Mouse (Mus musculus): ENCODE measurements at regions not wholly inside any gene's neighbourhood (a gene's known extent, or its start where the extent isn't known, plus 50 kb on each side); places are given as distances from the start of the nearest gene placed in this dataset.

GRCm38 (mm10) chr8:34562278-34562677 lies 450.7 kb upstream of the Gm10131 start:
- no peak for DNase-seq (ENCODE audit: low spot score in 2 of 2)

DNA sequence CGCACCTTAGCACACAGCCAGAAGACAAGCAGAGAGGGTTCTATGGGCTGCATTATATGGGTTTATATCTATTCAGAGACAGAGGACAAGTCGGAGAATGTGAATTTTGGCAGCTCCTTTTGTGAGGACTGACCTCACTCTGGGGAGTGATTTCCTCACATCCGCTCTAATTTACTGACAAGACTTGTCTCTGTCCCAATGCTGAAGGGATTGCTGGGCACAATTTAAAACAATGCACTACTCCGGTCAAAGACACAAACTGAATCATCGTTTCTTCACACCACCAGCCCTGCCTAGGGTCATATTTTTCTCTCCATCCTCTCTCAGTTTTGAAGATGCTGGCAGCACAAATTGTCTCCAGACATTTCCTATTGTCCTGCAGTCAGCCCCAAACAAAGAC lies 438.2 kb upstream of the Gm10131 start:
- no peak for DNase-seq (ENCODE audit: low spot score in 2 of 2)

GRCm38 (mm10) chr8:34546815-34547214 lies 435.3 kb upstream of the Gm10131 start:
- DNase-seq (ENCODE audit: low spot score in 2 of 2) = no peak

DNA sequence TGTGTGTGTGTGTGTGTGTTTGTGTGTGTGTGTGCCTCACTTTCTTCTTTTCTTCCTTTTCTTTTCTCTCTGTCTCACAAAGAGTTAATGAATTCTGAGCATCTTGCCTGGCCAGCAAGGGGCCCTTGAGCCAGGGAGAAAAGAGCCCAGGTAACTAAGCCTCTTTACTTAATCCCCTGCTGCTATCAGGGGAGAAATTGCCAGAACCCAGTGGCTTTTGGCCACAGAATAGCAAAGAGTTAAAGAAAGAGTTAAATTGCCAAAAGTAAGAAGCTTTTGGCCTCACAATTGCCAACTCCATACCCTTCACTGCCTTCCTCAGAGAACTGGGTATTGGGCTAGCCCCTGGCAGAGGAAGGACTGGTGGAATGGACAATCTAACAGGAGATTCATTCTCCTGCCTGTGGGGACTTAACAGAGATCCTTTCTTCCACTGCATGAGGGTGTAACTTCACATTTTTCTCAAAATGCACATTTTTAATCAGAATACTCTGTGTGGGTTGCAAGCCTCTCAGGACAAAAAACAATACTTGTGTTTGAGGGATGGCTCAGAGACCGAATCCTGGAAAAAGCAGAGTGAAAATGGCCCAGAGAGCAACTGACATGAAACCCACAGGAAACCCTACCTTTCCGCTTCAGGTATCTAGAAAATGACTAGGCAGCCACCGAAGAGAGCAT lies 431.0 kb upstream of the Gm10131 start:
- no peak for DNase-seq (ENCODE audit: low spot score in 2 of 2)

- no peak for DNase-seq (ENCODE audit: low spot score in 2 of 2)
Measured at GRCm38 (mm10) chr8:34539232-34539631, 427.7 kb upstream of the Gm10131 start.

GRCm38 (mm10) chr8:34535434-34535833 lies 423.9 kb upstream of the Gm10131 start:
- no peak for DNase-seq (ENCODE audit: low spot score in 2 of 2)

DNA sequence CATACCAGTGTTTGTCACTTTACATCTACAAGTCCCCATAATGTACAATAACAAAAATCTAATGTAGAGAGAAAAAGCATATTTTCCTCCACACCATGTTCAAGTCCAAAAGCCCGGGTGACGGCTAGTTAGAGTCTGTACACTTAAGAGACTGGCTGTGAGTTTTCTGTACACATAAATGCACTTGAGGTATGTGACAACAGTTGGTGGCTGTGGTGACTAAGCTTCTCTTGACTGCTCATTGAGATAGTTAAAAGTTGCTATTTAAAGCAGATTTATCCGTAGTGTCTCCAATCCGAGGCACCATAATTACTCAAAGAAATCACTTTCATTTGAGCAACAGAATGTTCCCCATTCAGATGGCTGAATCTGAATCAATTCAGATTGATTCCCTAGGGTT lies 421.9 kb upstream of the Gm10131 start:
- DNase-seq (ENCODE audit: low spot score in 2 of 2) = no peak

GRCm38 (mm10) chr8:34530896-34531679 lies 419.6 kb upstream of the Gm10131 start:
- no peak for DNase-seq (ENCODE audit: low spot score in 2 of 2)

GRCm38 (mm10) chr8:34530046-34530445 lies 418.5 kb upstream of the Gm10131 start:
- no peak for DNase-seq (ENCODE audit: low spot score in 2 of 2)

DNA sequence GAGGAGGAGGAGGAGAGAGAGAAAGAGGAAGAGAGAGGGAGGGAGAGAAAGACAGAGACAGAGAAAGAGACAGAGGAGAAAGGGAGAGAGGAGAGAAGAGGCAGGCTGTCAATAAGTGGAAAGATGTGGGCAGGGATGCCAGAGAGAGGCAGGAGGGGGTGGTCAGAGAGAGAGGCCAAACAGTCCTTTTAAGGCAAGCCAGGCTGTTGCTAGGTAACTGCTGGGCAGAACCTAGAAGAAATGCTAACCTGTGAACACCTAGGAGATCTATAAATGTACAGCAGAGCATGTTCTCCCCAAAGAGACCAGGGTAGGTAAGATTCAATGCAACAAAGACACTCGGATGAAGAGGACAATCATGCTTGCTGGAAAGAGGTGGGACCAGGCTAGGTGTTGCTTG lies 417.9 kb upstream of the Gm10131 start:
- no peak for DNase-seq (ENCODE audit: low spot score in 2 of 2)

DNA sequence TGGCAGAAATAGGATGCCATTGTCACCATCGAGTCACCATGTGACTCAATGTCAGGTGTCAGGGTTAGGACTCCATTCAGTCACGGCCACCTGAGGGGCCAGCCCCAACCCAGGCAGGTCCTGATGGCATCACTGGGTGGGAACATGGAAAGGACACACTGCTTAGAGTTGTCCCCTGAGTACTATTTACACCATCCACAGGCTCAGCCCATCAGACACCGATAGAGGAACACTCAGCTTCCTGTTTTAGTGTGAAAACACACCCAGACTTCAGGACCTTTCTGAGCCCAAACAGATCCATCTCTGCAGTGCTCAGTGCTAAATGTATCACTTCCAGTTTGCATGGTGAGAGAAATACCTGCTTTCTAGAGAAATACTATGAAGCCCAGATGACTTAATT lies 416.7 kb upstream of the Gm10131 start:
- no peak for DNase-seq (ENCODE audit: low spot score in 2 of 2)

DNA sequence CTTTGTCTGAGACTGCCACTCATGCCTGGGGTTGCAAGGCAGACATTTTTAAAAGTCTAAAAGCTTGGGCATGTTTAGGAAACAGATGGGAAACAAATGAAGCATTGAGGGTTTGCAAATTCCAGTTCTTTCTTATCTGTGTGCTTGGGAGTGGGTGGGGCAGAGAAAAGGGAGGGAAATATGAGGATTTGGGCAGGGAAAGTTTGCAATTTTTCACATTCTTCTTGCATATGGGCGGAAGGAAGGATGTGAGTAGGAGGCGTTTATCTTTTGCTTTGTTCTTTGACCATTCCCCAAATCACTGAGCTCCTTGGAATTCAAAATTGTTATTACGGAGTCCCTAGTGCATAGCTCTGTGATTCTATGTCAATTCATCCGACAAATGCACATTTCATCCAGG lies 413.7 kb upstream of the Gm10131 start:
- no peak for DNase-seq (ENCODE audit: low spot score in 2 of 2)

- DNase-seq (ENCODE audit: low spot score in 2 of 2) = no peak
Measured at GRCm38 (mm10) chr8:34523849-34524248, 412.3 kb upstream of the Gm10131 start.

- no peak for DNase-seq (ENCODE audit: low spot score in 2 of 2)
Measured at GRCm38 (mm10) chr8:34521316-34521715, 409.8 kb upstream of the Gm10131 start.

DNA sequence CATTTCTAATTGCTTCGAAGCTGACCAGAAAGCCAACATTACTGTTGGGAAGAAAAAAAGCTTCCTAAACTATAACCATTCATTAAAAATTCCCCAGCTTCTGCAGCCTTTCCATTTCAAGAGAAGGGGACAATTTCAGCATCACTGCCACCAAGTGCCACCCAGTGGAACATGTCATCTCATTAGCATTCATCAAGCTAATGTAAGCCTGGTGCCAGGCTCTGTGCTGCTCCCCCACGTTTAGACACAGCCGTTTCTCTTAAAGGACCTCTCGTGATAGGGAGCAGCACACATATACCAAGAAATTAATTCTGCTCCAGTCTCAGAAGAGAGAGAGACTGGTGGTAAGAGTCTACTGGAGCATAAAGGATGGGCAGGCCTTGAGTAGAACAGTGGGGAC lies 409.1 kb upstream of the Gm10131 start:
- no peak for DNase-seq (ENCODE audit: low spot score in 2 of 2)

- no peak for DNase-seq (ENCODE audit: low spot score in 2 of 2)
Measured at GRCm38 (mm10) chr8:34513459-34514090, 402.0 kb upstream of the Gm10131 start.

GRCm38 (mm10) chr8:34505829-34506555 lies 394.5 kb upstream of the Gm10131 start:
- DNase-seq (ENCODE audit: low spot score in 2 of 2) = no peak

GRCm38 (mm10) chr8:34505102-34505501 lies 393.6 kb upstream of the Gm10131 start:
- DNase-seq (ENCODE audit: low spot score in 2 of 2) = no peak

- no peak for DNase-seq (ENCODE audit: low spot score in 2 of 2)
Measured at GRCm38 (mm10) chr8:34502606-34503162, 391.1 kb upstream of the Gm10131 start.

GRCm38 (mm10) chr8:34499196-34499595 lies 387.7 kb upstream of the Gm10131 start:
- no peak for DNase-seq (ENCODE audit: low spot score in 2 of 2)

- DNase-seq (ENCODE audit: low spot score in 2 of 2) = no peak
Measured at GRCm38 (mm10) chr8:34496751-34497150, 385.2 kb upstream of the Gm10131 start.

DNA sequence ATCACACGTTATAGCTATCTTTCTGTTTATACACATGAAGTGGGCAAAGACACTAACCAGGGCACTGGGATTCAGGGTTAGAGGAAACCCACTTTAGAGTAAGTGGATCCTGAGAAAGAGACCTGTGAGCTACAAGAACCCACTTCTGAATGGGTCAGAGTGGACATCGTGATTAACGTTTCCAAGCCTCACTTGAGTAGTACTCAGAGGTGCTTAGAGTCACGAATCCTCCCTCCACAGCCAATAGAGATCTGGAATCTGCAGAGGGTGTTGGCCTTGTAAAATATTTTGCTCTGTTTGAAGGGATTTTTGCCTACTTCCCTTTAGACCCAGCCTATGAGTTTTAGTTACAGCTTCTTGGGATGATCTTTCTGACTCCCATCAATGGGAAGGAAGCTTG lies 384.4 kb upstream of the Gm10131 start:
- DNase-seq (ENCODE audit: low spot score in 2 of 2) = no peak

Measured in heart, adult 9 months (tissue).